Mouse (Mus musculus): ENCODE measurements at regions not wholly inside any gene's neighbourhood (a gene's known extent, or its start where the extent isn't known, plus 50 kb on each side); places are given as distances from the start of the nearest gene placed in this dataset.

DNA sequence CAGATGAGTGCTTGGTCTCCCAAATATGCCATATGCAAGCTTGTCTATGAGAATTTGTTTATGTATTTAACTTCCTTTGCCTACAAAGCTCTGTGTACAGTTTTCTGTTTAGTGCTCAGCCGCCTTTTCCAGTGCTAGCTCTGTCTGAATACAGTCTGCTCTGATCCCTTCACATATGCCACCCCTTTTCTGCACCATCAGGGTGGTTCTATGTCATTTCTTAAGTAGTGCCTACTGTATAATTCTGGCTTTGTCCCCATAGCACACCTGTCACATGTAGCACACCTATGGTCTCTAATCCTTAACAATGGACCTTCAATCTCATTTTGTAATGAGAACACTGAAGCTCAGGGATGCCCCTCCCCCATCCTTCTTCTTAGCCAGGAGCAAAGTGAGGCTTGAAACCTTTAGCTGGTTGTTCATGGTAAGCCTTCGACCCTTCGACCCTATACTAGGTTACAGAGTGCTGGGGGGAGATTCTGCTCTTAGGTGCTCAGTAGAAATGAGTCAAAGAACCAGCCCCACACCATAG lies 60.1 kb upstream of the Sorl1 start:
- Histone ChIP-seq H3K27me3 (ENCODE audit: control insufficient read depth, insufficient read depth, low read length) (no peaks in the 10 kb centered on the region), H3K4me3 (ENCODE audit: low read depth, low read length) (no peak overlapping the region), H3K27ac (ENCODE audit: insufficient read depth, low read depth, low read length) (no peak overlapping the region), H3K36me3 (ENCODE audit: control insufficient read depth, insufficient read depth, low read length) (no peaks in the 10 kb centered on the region), H3K4me1 (ENCODE audit: control insufficient read depth, insufficient read depth, insufficient read length, low read length) (peaks cover 7% of the 10 kb centered on the region; the same call in 1 of the 2 replicates)
- TF ChIP-seq POLR2A (IDR thresholded peaks at IDR 0.05; ENCODE audit: low read depth, low read length), result no peak
- no peak for TF ChIP-seq CTCF (IDR thresholded peaks at IDR 0.05; ENCODE audit: extremely low read depth, insufficient read length, insufficient replicate concordance, low read depth, low read length)
- WGBS, result 89% methylated on average over 3 of the region's 3 CpGs

DNA sequence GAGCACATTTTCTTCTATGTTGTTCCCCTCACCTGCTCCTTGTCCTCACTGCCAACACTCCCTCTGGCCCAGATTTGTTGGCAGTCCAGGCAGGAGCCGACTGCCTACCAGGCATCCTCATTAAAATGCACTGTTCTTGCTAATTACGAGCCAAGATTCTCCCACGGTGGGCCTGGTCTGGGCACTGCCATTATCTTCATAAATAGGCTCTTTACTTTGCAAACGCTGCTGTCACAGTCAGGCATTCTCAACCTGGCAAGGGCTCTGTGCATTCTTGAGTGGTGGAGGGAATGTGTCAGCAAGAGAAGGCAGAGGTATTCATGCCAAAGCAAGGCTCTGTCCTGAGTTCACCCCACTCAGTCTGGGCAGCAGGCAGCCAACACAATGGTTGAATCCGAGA lies 59.4 kb upstream of the Sorl1 start:
- H3K4me1 ChIP-seq (ENCODE audit: control insufficient read depth, insufficient read depth, insufficient read length, low read length), result peaks cover 7% of the 10 kb centered on the region; the same call in 1 of the 2 replicates
- H3K27me3 ChIP-seq (ENCODE audit: control insufficient read depth, insufficient read depth, low read length), result no peaks in the 10 kb centered on the region
- TF ChIP-seq CTCF (IDR thresholded peaks at IDR 0.05; ENCODE audit: extremely low read depth, insufficient read length, insufficient replicate concordance, low read depth, low read length), result no peak
- TF ChIP-seq POLR2A (IDR thresholded peaks at IDR 0.05; ENCODE audit: low read depth, low read length), result no peak
- H3K27ac ChIP-seq (ENCODE audit: insufficient read depth, low read depth, low read length), result no peak overlapping the region
- H3K36me3 ChIP-seq (ENCODE audit: control insufficient read depth, insufficient read depth, low read length), result no peaks in the 10 kb centered on the region
- no peak overlapping the region for H3K4me3 ChIP-seq (ENCODE audit: low read depth, low read length)
- WGBS, result 77% methylated on average over 5 of the region's 5 CpGs

DNA sequence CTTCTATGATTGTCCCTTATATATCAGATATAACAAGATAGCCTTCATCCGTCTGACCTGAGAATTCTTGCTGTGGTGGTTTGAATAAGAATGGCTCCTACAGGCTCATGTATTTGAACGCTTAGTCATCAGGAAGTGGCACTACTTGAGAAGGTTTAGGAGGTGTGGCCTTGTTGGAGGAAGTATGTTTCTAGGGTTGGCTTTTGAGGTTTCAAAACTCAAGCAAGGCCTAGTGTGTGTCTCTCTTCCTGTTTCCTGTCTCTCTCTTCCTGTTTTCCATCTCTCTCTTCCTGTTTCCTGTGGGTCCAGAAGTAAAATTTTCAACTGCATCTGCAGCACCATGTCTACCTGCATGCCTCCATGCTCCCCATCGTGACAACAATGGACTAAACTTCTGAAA lies 58.3 kb upstream of the Sorl1 start:
- Histone ChIP-seq H3K27me3 (ENCODE audit: control insufficient read depth, insufficient read depth, low read length) (no peaks in the 10 kb centered on the region), H3K27ac (ENCODE audit: insufficient read depth, low read depth, low read length) (no peak overlapping the region), H3K4me3 (ENCODE audit: low read depth, low read length) (no peak overlapping the region), H3K4me1 (ENCODE audit: control insufficient read depth, insufficient read depth, insufficient read length, low read length) (peaks cover 1% of the 10 kb centered on the region; the same call in 1 of the 2 replicates), H3K36me3 (ENCODE audit: control insufficient read depth, insufficient read depth, low read length) (no peaks in the 10 kb centered on the region)
- TF ChIP-seq CTCF (IDR thresholded peaks at IDR 0.05; ENCODE audit: extremely low read depth, insufficient read length, insufficient replicate concordance, low read depth, low read length), result no peak
- WGBS, result 93% methylated on average over 3 of the region's 3 CpGs

DNA sequence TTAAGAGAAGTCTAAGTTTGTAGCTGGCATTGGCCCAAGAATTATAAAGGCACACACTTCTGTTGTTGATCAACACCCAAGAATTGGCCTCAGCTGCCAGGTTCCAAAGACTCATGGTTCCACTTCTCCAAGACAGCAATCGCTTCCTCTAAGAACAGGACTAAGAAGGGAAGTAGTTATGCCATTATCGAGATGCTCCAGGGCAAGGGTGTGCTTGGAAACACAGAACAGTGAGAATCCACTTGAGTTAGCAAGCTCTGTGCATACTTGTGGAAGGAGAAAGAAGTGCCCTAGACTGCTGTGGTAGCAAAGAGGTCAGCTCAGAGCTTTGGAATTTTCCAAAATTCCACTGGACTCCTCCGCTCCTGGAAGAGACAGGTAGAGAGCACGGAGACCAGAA lies 56.1 kb upstream of the Sorl1 start:
- H3K4me3 ChIP-seq (ENCODE audit: low read depth, low read length), result no peak overlapping the region
- H3K4me1 ChIP-seq (ENCODE audit: control insufficient read depth, insufficient read depth, insufficient read length, low read length), result no peaks in the 10 kb centered on the region; the same call in 1 of the 2 replicates
- 52% methylated on average over 4 of the region's 4 CpGs for WGBS
- no peak overlapping the region for H3K27ac ChIP-seq (ENCODE audit: insufficient read depth, low read depth, low read length)
- TF ChIP-seq POLR2A (IDR thresholded peaks at IDR 0.05; ENCODE audit: low read depth, low read length), result no peak
- no peak for TF ChIP-seq CTCF (IDR thresholded peaks at IDR 0.05; ENCODE audit: extremely low read depth, insufficient read length, insufficient replicate concordance, low read depth, low read length)
- H3K27me3 ChIP-seq (ENCODE audit: control insufficient read depth, insufficient read depth, low read length), result no peaks in the 10 kb centered on the region
- H3K36me3 ChIP-seq (ENCODE audit: control insufficient read depth, insufficient read depth, low read length), result no peaks in the 10 kb centered on the region

DNA sequence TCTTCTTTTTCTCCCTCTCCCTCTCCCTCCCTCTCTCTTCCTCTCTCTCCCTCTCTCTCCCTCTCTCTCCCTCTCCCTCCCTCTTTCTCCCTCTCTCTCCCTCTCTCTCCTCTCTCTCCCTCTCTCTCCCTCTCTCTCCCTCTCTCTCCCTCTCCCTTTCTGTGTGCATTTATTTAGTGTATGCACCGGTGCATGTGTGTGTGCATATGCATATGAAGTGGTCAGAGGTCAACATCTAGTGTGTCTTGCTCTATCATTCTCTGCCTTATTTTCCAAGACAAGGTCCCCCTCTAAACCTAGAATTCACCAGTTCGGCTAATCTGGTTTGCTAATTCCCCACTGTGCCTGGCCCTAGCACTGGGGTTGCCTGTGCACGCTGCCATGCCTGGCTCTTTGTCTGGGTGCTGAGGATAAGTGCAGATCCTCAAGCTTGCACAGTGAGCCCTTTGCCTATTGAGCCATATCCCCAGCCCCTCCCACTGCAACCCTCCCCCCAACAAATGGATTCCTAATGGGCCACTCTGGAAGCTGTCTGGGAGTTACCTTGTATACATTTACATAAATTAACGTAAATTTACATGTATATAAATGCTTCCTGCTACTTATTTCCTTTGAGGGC lies 54.8 kb upstream of the Sorl1 start:
- no peaks in the 10 kb centered on the region for H3K36me3 ChIP-seq (ENCODE audit: control insufficient read depth, insufficient read depth, low read length)
- H3K27ac ChIP-seq (ENCODE audit: insufficient read depth, low read depth, low read length), result no peak overlapping the region
- H3K4me3 ChIP-seq (ENCODE audit: low read depth, low read length), result no peak overlapping the region
- no peak for TF ChIP-seq CTCF (IDR thresholded peaks at IDR 0.05; ENCODE audit: extremely low read depth, insufficient read length, insufficient replicate concordance, low read depth, low read length)
- TF ChIP-seq POLR2A (IDR thresholded peaks at IDR 0.05; ENCODE audit: low read depth, low read length), result no peak
- H3K27me3 ChIP-seq (ENCODE audit: control insufficient read depth, insufficient read depth, low read length), result no peaks in the 10 kb centered on the region
- no peaks in the 10 kb centered on the region; the same call in 1 of the 2 replicates for H3K4me1 ChIP-seq (ENCODE audit: control insufficient read depth, insufficient read depth, insufficient read length, low read length)
- WGBS, result 76% methylated on average over 4 of the region's 4 CpGs

DNA sequence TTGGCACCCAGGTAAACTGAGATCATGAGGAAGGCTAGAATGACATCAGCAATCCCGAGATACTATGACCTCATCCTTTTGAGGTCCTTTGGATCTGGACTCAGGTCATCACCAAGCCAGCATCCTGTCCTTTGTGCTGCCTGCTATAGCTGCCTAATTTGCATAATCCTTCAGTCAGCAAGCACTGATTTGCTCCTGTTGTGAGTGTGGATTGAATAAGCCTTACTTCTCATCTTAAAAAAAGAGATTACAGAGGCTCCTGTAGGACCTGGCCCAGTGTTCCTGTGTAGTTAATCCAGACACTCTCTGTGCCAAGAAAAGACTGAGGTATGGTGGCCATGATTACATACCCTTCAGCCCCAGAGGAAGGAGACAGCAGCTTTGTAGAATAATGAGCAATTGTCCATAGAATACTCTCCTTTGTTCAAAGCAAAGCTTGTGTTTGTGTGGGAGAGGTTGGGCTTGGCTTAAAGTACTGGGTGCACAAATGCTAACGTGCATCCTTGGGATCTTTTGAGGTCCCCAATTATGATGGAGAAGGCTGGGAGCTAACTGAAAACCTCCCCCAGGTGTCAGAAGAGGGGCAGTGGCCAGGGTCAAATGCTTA lies 50.4 kb upstream of the Sorl1 start:
- Histone ChIP-seq H3K4me1 (ENCODE audit: control insufficient read depth, insufficient read depth, insufficient read length, low read length) (no peaks in the 10 kb centered on the region), H3K27ac (ENCODE audit: insufficient read depth, low read depth, low read length) (no peak overlapping the region), H3K4me3 (ENCODE audit: low read depth, low read length) (no peak overlapping the region), H3K27me3 (ENCODE audit: control insufficient read depth, insufficient read depth, low read length) (no peaks in the 10 kb centered on the region), H3K36me3 (ENCODE audit: control insufficient read depth, insufficient read depth, low read length) (no peaks in the 10 kb centered on the region)
- TF ChIP-seq CTCF (IDR thresholded peaks at IDR 0.05; ENCODE audit: extremely low read depth, insufficient read length, insufficient replicate concordance, low read depth, low read length), result no peak
- TF ChIP-seq POLR2A (IDR thresholded peaks at IDR 0.05; ENCODE audit: low read depth, low read length), result no peak
- 49% methylated on average over 2 of the region's 2 CpGs for WGBS

Data from small intestine, adult 2 months (tissue).